Mouse (Mus musculus) stomach, postnatal 0 days (tissue): ENCODE measurements around the gene Egfem1.

Experiments used
- CTCF ChIP-seq: IDR thresholded peaks from 2 replicates; pipeline ENCODE4 v1.5.1; 2016; ENCODE audit warnings: antibody characterized with exemption, low read depth, mild to moderate bottlenecking, moderate library complexity
- EP300 ChIP-seq: optimal IDR thresholded peaks from 2 replicates; pipeline ENCODE3; 2016; ENCODE audit warnings: antibody characterized with exemption

GRCm38 (mm10) chr3:29366907-29367306 is 285.1 kb downstream of the Egfem1 start:
- TF ChIP-seq EP300 (no peak), CTCF (no peak)
